Mouse (Mus musculus): ENCODE measurements around the gene Arfgap3.
"Not testable (repeated sequence)": the region's sequence is repeated elsewhere in the genome, so short reads cannot be mapped to it uniquely, and the experiment has no call there.

The Arfgap3 gene

GRCm38 (mm10) chr15:83344157-83344556, 5.9 kb downstream of the Arfgap3 start:
- DNase-seq, result no peak

- DNase-seq, result no peak
These were observed 11.1 kb downstream of the Arfgap3 start for GRCm38 (mm10) chr15:83338908-83339307.

DNA sequence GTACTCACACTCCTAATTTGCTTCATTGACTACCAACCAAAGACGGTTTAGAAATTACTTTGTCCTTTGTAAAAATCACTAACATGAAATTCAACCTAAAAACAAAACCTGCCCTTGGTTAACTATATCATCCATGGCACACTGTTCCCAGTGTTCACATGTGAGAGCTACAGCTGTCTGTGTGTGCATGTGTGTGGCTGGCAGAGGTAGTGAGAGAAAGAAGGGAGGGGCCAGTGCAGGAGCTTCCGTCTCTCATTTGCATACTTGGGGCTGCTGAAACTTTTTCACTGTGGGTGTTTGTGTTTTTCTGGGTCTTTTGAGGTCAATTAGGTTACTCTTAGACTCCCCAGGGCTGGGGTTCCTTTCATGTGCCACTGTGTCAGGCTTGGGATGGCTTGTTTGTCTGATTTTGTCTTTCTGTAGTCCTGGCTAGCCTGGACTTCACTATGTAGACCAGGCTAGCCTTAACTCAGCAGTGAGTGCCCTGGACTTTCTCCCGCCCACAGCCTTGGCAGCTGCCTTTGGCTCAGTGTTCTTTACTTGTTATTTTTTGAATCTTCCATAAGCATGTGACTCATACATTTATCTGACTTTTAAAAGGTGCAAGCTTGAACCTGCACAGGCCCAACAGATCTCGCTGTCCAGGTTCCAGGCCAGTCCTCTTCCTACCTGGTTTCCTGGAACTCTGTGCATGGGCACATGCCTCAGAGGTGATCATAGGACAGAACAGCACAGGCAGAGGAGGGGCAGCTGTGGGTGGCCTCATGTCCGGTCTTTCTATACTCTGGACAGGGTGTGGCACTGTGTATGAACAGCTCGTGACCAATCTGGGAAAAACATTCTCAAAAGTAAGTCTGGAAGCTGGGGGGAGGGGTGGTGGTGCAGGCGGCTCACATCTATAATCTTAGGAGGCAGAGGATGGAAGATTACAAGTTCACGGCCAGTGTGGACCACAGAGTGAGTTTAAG, 11.9 kb downstream of the Arfgap3 start:
- no peak for DNase-seq

DNA sequence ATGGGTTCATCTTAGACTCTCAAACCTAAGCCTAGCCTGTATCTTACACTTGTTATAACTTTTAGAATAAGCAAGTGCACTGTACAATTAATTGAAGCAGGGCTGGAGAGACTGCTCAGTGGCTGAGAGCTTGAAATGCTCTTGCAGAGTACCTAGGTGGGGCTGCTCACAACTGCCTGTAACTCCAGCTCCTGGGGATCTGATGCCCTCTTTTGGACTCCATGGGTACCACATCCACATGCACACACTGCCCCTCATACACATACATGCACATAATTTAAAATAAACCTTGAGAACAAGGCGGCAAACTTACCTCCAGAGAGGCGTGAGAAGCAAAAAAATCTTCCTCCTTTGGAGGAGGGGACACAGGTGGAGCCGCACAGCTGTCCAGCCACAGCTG, 17.7 kb downstream of the Arfgap3 start:
- no peak for DNase-seq

GRCm38 (mm10) chr15:83328952-83329351, 21.1 kb downstream of the Arfgap3 start:
- no peak for DNase-seq

GRCm38 (mm10) chr15:83323071-83323470, 27.0 kb downstream of the Arfgap3 start:
- no peak for DNase-seq

GRCm38 (mm10) chr15:83314914-83315313, 35.1 kb downstream of the Arfgap3 start:
- DNase-seq, result no peak

- DNase-seq, result no peak
These were observed 40.2 kb downstream of the Arfgap3 start for GRCm38 (mm10) chr15:83309878-83310277.

GRCm38 (mm10) chr15:83308708-83309107, 41.3 kb downstream of the Arfgap3 start:
- DNase-seq, result not testable (repeated sequence)

GRCm38 (mm10) chr15:83306181-83306580, 43.9 kb downstream of the Arfgap3 start:
- DNase-seq, result no peak

DNA sequence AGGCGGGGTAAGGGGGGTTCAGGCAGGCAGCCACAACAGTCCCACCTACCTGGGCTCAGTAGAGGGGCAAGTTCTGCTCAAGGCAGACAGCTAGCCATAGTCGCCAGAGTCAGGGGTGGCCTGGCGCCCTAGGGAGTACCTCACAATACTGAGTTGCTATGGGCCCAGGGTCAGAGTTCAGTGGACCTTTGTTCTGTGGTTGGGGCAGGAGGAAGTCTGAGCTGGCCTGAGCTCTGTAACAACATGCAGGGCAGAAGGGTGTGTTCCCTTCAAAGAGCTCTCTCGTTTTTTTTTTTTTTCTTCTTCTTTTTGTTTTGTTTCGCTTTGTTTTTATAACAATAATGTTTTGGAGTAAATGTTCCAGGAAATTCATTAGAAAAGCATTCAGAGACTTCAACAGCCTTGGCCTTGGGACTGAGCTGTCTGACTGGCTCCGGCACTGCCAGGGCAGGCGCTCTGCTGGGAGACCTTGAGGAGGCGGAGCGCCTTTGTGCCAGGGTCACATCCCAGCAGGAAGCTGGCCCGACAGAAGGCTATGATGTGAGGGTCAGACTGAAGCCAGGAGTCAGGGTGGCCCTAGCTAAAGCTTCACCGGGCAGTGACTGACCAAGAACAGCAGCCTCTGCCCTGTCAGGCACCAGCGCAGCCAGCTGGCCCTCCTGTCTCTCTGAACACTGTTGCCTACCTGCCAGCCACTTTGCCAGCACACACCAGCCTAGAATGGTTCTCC, 44.7 kb downstream of the Arfgap3 start:
- no peak for DNase-seq

DNA sequence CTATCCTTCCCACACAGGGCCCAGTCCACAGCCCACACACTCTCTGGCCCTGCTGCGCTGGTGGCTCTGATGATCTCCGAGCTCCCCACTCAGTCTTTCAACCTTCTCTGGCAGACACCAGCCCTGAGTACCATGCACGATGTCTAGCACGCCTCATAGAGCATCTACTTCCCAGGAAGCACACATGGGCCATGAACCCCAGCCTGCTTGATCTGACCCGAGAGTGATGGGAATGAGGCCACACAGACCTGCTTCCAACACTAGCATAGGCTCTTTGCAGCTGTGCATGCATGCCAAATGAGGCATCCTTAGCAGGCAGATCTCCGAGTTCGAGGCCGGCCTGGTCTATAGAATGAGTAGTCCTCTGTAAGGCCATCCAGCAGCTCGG, 45.2 kb downstream of the Arfgap3 start:
- no peak for DNase-seq

DNA sequence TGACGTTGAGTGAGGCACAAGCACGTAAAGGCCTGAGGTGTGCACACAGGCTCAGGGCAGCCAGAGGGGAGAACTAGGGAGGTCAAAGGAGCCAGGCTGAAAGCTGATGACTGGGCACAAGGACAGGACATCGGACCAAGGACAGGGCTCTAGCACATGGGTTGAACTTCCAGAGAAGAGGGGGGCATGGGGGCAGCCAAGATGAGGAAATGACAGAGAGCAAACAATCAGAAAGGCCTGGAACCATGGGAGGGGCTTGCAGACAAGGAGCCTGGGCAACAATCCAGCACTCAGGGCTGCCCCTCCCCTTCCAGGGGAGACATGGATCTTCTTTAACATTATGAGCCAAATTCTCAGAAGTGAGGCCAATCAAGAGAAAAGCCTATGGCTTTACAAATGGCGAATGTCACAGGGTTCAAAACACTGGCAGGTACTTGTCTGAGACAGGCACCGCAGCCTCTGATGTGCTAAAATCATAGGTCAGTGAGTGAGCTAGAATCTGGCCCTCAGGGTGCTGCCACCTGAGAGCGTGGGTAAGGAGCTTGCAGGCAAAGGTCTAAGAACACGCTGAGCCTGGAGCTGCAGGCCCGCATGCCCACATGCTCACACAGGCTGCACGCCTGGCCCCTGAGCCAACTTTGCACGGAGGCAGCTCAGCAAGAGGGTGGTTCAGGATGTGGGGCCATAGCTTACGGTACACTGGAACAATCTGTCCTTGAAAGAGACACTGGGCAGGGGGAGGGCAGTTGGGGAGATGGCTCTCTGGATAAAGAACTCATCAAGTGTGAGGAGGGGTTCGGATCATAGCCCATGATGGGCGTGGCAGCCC, 46.2 kb downstream of the Arfgap3 start:
- no peak for DNase-seq

GRCm38 (mm10) chr15:83299916-83300582, 50.0 kb downstream of the Arfgap3 start:
- DNase-seq, result no peak

DNA sequence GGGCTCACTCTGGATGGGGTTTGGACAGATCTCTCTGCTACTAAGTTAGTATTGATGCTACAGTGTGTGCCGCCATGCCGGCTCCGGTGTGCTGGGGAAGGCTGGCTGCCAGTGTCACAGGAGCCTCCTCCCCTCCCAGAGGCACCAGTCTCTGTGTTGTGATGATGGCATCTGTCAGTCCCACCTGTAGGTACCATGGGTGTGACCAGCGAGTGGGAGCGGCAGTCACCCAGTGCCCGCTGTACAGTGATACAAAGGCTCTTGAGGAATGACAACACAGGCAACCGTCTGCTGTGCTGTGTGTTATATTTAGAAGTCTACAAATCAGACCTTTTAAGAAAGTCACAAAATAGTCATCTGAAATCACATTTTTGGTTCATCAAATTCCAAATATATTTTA, 50.6 kb downstream of the Arfgap3 start:
- DNase-seq, result no peak

- DNase-seq, result no peak
These were observed 51.2 kb downstream of the Arfgap3 start for GRCm38 (mm10) chr15:83298810-83299209.

DNA sequence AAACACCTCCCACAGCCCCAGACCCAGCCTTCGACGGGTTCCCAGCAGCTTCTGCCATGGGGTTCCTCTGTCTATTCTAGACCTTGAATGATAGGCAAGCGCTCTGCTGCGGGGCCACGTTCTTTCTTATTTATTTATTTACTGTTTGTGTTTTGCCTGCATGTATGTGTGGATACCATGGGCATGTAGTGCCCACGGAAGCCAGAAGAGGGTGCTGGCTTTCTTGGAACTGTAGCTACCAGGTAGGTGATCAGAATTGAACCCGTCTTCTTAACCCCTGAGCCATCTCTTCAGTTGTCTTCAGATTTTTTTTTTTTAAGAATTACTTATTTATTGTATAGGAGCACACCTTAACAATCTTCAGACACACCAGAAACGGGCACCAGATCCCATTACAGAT, 51.7 kb downstream of the Arfgap3 start:
- no peak for DNase-seq

DNA sequence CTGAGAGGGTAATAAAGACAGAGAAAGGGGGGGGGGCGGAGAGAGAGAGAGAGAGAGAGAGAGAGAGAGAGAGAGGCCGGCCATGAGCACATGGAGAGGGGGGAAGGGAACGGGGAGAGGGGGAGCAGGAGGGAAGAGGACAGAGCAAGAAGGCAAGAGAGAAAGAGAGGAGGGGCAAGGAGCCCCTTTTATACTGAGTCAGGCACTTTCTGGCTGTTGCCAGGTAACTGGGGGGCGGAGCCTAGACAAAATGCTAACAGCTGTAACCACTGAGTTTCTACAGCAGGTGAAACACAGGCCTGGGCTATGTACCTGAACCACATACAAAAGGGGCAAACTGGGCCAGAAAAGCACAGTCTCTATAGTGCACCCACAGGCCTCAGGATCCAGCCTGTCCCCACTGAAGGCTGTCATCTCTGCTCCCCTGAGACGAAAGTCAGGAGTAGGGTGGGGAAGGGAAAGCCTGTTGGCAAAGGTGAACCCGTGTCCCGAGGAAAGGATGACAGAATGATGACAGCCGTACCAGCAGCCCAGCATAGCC, 53.2 kb downstream of the Arfgap3 start:
- DNase-seq, result no peak

DNA sequence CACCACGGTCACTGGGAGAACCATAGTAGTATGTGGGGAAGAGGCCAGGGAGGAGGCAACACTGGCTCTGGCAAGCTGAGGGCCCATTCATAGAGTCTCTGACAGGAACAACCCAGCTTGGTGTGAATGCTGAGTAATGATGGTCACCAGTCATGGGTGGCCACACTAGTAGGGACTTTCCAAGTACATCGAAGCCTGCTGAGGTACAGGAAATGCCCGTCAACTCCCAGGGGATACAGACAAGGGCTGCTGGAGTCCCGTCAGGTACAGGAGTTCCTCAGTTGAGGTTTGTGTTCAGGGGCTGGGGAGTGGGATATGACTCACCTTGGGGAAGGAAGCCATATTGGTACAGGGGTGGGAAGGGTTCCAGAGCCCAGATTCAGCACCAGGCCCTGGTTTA, 54.0 kb downstream of the Arfgap3 start:
- DNase-seq, result no peak

DNA sequence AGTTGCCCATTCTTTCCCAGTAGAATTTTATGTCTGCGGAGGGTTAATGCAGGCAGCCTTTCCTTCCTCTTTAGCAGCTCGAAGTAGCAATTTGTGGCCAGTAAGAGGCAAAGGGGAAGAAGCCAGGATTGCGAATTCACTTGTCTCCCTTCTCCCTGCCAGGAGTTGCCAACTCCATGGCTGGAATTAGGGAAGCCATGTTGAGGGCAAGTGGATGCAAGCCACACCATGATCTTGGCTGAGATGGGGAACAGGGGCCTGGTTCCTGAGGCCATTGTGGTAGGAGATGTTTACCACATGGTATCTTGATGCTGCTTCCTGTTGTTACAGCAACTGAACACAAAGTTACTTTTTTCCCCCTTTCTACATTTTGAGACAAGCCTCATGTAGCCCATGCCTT, 55.1 kb downstream of the Arfgap3 start:
- no peak for DNase-seq

- DNase-seq, result no peak
These were observed 56.1 kb downstream of the Arfgap3 start for GRCm38 (mm10) chr15:83293706-83294645.

Data from thymus, adult 18-20 months (tissue).